Mouse (Mus musculus) frontal cortex, postnatal 25 days (tissue): ENCODE results near the gene Shc1.
A peak's percentile ranks its signal among the peaks of the same experiment; 100 is the strongest.

ENCODE experiments used
- DNase-seq, 2 experiments: peaks; one replicate each; pipeline ENCODE4 v3.0.0; 2022; ENCODE audit warnings: low spot score in 2 of 2

Gene Shc1

DNA sequence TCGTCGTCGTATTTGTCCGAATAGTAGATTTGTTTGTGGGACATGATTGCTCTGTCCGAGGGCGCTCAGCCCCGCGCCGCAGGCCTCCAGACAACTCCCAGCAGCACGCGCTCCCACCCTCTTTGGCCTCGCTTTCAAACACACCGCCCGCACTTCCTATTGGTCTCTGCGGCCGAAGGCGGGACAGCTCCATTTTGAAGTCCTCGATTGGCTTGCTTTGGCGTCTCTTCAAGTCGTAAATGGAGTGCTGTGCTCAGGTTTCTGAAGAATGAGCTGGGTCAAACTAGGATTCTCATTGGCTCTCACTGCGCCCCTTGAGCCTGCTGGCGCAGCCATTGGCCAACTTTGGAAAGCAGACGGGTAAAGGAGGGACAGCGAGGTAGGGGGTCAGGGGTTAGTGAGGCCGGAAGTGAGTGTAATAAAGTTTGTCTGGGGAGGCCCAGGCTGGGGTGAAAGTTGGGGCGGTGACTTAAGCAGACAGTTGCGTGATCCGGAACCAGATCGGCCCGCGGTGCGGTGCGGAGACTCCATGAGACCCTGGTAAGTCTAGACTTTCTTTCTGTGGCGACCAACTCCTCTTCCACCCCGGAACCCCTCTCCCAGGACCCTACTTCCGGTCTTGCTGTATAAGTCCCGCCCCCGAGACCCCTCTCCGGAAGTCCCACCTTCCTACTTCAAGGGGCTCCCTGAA, at the start of gene Shc1, which contains the start of gene Cks1b:
TSS of gene Shc1 (plus strand) at position 274 of the 691 bp plus-strand sequence.
TSS of gene Cks1b (minus strand) at position 214 of the 691 bp plus-strand sequence.
- DNase-seq = peak; percentile 80 to 85

- no peak for DNase-seq
These were observed 44.5 kb upstream of the Shc1 start for GRCm38 (mm10) chr3:89373581-89374231.

GRCm38 (mm10) chr3:89377831-89378230, 40.4 kb upstream of the Shc1 start:
- no peak for DNase-seq

DNA sequence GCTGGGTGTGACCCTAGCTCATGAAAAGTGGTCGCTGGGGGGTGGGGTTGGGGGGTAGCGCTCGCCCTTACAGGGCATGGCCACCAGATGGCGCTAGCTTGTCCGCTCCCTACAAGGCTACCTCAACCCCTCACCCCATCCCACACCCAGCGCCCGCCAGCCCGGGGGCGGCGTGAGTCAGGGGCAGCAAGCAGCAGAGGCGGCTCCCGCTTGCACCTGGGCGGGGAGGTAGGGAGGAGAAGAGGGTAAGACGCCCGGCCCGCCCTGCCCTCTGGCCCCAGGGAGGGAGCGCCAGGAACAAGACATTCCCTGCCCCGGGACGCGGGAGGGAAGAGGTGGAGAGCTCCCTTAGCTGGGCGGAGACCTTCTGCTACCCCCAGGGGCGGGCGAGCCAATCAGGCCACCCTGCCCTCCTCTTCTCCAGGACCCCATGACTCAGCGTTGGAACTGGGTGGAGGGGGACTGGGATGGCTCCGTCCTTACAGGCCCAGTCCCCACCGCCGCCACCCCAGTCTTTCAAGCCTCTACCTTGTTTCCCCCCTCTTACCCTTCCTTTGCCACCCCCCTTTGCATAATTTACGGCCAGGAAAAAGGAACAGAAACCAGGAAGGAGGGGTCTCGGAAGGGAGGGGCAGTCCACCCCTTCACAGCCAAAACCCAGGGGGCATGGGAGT, 39.7 kb upstream of the Shc1 start:
- DNase-seq = peak; percentile 36 to 52

DNA sequence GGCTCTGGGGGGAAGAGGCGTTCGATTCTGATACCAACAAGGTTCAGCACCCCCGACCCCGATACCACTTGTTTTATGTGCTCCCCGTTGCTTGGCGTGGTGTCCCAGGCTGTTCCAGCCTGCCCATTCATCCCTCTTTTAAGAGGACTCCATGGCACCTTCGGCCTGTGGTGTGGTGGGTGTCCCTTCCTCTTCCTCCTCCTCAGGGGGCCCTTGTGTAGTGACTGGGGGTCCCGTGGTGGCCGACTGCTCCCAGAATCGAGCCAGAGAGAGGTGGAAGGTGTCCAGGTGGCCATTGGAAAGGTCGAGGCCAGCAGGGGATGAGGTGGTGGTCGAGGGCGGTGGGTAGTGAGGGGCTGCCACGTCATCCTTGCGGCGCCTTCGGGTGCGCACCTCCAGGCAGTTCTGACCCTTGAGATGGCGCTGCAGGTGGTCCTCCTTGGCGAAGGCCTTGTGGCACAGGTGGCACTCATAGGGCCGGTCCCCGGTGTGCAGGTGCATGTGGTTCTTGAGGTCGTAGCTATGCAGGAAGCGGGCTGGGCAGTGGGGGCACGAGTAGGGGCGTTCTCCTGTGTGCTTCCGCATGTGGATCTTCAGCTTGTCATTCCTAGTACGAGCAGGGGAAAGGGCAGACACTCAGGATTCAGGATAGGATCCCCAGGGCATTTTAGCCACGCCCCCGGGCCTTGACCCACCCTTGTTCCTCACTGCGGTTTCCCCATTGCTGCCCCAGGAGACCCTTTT, 38.7 kb upstream of the Shc1 start:
- DNase-seq = no peak

DNA sequence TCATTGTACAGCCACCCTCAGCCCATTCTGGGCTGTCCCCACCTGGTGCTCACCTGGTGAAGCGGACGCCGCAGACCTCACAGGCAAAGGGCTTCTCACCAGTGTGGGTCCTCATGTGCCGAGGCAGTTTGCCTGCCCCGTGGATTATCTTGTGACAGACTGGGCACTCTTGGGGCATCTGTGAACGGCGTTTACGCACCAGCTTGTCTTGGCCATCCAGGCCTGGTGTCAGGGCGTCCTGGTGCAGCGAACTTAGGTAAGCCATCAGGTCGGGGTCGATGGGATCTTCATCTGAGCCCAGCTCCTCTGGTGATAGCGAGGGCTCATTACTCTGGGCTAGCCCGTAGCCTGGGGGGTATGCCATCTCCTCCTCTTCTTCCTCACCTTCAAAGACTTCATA, 38.0 kb upstream of the Shc1 start:
- no peak for DNase-seq

- no peak for DNase-seq
These were observed 37.5 kb upstream of the Shc1 start for GRCm38 (mm10) chr3:89380711-89381110.

DNA sequence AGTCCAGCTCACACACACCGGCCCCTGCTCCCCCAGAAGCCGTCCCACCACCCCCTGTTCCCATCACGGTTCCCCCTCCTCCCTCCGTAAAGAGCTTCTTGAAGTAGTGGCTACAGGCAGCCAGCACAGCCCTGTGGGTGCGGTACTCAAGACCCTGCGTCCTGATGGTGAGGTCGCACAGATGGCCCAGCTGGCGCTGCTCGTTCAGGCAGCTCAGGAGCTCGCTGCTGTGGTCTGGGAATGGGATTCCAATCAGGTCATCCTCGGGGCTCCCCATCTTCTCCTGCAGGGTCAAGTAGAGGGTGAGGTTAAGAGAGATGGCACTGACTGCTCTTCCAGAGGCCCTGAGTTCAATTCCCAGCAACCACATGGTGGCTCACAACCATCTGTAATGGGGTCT, 37.0 kb upstream of the Shc1 start:
- DNase-seq = no peak

GRCm38 (mm10) chr3:89382033-89382882, 36.0 kb upstream of the Shc1 start:
- no peak for DNase-seq

DNA sequence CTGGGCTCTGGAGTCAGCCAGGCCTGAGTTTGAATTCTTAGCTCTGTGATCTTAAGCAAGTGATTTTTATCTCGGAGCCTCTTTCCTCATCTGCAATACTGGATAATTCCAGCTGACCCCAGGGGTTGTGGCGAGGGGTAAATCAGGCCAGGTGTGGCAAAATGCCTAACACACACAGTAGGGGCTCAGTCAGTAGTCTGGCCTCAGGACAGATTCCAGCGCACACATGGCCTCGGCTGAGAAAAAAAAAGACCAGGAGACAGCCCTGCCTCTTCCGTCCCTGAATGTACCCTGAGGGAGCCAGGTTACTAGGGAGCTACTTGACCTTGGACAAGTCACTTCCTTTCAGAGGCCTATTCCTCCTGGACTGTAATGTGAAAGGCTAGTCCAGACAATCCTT, 35.3 kb upstream of the Shc1 start:
- DNase-seq = no peak

DNA sequence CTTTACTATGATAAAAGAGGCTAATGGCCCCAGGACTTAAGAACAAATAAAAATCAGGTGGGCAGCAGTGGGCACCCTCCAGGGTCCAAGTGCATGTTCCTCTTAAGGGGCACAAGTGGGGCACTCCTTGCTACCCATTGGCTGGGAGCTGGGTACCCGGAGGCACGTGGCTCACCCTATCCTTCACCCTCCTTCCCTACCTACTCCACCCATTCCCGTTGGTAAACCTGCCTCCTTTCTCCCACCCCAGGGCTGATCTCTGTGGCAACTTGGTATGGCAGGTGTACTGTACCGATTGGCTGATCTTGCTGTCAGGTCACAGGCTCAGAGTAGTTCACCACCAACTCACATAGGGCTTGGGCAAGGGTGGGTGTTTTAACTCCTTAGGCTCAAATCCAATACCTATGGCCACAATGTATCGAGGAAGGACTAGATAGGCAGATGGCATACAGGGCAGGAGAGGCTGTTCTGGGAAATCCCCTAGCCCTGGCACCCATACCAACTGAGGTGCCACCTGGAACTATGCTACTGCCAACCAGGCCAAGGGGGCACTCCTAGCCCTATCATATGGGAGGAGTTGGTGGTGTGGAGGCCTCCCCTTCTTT, 34.5 kb upstream of the Shc1 start:
- DNase-seq = no peak

DNA sequence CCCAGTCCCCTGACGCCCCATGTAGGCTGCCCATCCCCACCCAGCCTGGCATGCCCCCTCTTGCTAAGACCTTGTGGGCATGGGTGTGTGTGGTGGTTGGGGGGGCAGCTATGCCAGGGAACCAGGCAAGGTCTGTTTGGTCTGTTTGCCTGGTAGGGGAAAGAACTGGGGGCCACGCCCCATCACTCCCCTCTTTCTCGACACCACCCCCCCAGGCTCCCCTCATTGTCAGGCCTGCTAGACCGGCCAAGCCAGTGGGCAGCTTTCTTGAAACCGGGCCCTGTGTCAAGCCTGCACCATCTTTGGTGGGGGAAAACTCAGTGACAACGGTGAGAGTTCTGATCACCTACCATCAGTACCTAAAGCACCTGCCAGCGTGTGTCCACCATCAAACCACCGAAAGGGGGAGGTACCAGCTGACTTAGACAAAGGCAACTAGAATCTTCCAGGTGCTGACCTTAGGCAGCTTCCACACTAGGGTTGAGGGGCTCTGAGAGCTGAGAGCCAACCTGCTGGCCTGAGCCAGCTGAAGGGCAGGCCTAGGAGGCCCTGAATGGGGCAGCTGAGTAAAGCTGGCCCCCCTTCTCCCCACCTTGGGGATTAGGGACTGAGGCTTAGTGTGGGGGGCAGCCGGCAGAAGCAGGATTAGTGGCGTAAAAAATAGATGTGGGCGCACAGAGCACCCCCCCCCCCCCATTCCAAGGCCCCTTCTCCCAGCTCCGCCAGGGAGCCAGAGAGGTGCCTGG, 33.7 kb upstream of the Shc1 start:
- no peak for DNase-seq

- DNase-seq = no peak
These were observed 32.8 kb upstream of the Shc1 start for GRCm38 (mm10) chr3:89385451-89385850.

DNA sequence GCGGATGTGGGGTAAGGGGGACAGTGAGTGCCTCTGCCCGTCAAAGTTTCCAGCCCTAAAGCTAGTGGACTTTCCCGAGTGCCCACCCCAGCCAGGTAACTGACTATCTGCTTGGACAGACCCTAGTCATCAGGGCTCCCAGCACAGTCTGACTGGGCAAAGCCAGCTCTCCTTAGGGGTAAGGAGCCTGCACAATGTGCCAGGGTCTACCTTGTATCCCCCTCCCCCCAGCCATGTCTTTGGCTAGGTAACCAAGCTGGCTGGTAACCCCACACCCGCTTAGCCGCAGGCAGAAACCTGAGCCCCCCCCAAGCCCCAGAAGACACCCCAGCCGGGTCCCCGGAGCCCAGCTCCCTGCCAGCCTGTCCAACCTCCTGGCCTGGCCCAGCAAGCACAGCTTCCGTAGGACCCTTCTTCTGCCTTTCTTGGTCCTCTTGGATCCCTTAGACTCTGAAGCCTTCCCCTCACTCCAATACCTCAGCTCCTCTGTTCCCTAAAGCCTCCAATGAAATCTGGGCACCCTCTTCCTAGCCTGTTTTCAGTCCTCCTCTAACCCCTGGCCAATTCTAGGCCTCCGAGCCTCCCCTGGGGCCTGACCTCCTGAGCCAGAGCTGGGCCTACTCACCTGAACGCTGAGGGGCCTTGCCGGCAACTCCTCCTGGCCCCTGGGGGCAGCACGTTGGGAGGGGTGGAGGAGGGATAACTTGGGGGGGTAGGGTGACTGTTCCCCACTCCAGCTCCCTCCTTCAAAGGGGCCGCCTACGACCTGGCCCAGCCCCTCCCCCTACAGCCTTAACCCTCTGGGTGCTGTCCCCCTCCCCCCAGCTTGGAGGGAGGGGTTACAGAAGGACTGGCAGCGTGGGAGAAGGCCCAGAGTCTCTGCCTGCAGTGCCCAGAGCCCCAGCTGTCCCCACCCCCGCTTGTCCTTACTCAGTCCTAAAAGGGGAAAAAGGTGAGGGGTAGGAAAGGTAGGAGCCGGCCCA, 31.5 kb upstream of the Shc1 start:
- DNase-seq = no peak

- no peak for DNase-seq
These were observed 30.6 kb upstream of the Shc1 start for GRCm38 (mm10) chr3:89387632-89388031.

DNA sequence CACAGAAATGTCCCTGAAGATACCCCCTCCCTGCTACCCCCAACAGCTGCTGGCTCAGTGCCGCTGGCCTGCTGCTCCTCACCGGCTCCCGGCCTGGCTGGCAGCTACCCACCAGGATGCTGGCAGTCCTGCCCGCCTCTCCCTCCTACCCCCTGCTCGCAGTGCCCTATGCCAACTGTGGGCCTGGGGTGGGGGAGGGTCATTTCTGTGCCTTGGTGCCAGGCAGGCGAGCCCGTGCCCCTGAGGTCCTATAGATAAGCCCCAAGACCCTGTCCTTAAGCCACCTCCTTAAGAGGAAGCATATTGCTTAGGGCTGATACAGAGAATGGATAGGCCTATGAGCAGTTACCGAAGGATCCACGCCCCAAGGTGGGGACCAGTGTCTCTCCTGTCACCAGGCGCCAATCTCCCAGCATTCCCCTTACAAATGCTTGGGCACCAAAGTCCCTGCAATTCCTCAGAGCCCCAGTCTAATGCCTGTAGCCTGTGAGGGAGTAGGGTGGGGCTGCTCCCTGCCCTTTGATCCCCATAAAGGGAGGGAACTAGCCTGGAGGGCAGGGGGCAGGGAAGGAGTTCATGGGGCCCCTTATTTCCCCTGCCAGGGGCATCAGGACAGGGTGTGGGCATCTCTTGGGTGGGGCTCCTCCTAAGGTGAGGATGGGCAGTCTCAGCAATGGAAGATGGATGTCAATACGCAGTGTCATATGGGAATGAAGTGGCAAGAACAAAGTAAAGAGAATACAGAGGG, 29.9 kb upstream of the Shc1 start:
- DNase-seq = no peak

GRCm38 (mm10) chr3:89388901-89389740, 29.1 kb upstream of the Shc1 start:
- DNase-seq = no peak
